15 mouse cellular contexts compared by ENCODE assay signal in the genomic region with DNA sequence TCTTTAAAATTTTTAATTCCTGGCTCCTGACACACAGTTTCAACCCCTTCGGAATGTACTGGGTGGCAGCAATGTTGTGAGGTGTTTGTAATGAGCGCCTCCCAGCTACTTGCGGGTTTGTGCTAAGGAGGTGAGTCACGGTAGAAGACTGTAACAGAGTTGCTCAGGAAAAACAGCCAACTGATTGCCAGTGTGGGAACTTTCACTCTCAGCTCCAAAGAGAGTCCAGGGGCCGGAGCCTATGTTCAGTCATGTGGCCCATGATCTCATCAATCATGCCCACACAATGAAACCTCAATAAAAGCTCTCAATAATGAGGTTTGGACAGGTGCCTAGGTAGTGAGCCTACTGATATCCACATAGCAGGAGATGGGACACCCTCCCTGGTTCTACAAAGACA.
A peak's percentile ranks its signal among the peaks of the same experiment; 100 is the strongest.
DNase-seq lines count a peak whose midpoint lies in the region.
"Had no signal": no experiment of that assay in that cellular context is flagged by ENCODE, and none has a peak within 500 bp of the region (broad histone marks: within the 10 kb centered on the region; RNA-seq: fewer than 3 reads in every experiment).

No protein-coding gene starts in this region.

- peak; percentile 96 for DNase-seq in 3T3-L1 (ENCODE audit: low read depth, low spot score)
- DNase-seq in Muller cell, postnatal 12 days (ENCODE audit: inconsistent ontology term) = peak; percentile 67
- DNase-seq in brain, adult 2 months (ENCODE audit: low read depth, low spot score) = peak; percentile 24
- no peak for DNase-seq in neural tube, embryonic 10.5 days (ENCODE audit: extremely low spot score, low spot score)
- no peak for DNase-seq in left cerebral cortex, postnatal 36 days (ENCODE audit: low spot score in 2 of 2)
- DNase-seq in cerebellum, postnatal 10 days = no peak
- DNase-seq: adrenal gland, postnatal 14 days; cerebellum, adult 2 months; cerebellum, postnatal 14 days; embryo, embryonic 11 days; forebrain, postnatal 0 days; gastrocnemius, adult 2 months; gastrocnemius, postnatal 36 days; heart, adult 11 months; heart, postnatal 36 days had no signal

- intact Hi-C loops in left cerebral cortex, postnatal 36 days (cut with DNase I) = no loop called here

Comparison
In these comparisons a context has a peak if more than half of its experiments do, and no peak if none do; other contexts are left out.
1. DNase-seq: peak in 3T3-L1 (single experiment), Muller cell, postnatal 12 days (single experiment) and brain, adult 2 months (single experiment); none in neural tube, embryonic 10.5 days (single experiment), left cerebral cortex, postnatal 36 days (0 of 2) and cerebellum, postnatal 10 days (0 of 2).